In genomic region chr11:77766351-77767001, GRCm38 (mm10) we compare ENCODE assay signal across 8 mouse cellular contexts. TPM values are rescaled to one million over a fixed set of nuclear protein-coding genes. Genes with fewer than 3 reads are reported as not detected.
DNase-seq lines count a peak whose midpoint lies in the region; ATAC-seq lines count a peak whose summit lies in the region.
"Had no signal": no experiment of that assay in that cellular context is flagged by ENCODE, and none has a peak within 500 bp of the region (broad histone marks: within the 10 kb centered on the region; RNA-seq: fewer than 3 reads in every experiment).

No protein-coding gene starts in this region.

- WGBS in forebrain, embryonic 14.5 days: 6% methylated on average over 34 of the region's 35 CpGs
- 3% methylated on average over 33 of the region's 35 CpGs for WGBS in hindbrain, embryonic 15.5 days
- WGBS in limb, embryonic 11.5 days: 2% methylated on average over 33 of the region's 35 CpGs
- WGBS in midbrain, embryonic 10.5 days: 1% methylated on average over 35 of the region's 35 CpGs

- H3K9ac ChIP-seq in forebrain, embryonic 14.5 days (ENCODE audit: low read length): peak overlapping the region; percentile 62
- H3K9ac ChIP-seq in hindbrain, embryonic 15.5 days: peak overlapping the region; percentile 26
- H3K9ac ChIP-seq in limb, embryonic 11.5 days (ENCODE audit: low read length): peak overlapping the region; percentile 60

- no peaks in the 10 kb centered on the region for H3K36me3 ChIP-seq in forebrain, embryonic 14.5 days (ENCODE audit: control insufficient read depth, insufficient read depth, low read length)
- no peaks in the 10 kb centered on the region for H3K36me3 ChIP-seq in hindbrain, embryonic 15.5 days
- H3K36me3 ChIP-seq in limb, embryonic 11.5 days (ENCODE audit: control insufficient read depth, insufficient read depth, low read length): no peaks in the 10 kb centered on the region
- no peaks in the 10 kb centered on the region for H3K36me3 ChIP-seq in midbrain, embryonic 10.5 days

- DNase-seq in ES-CJ7 (ENCODE audit: low read depth, low spot score): peak; percentile 84
- peak; percentile 75 for DNase-seq in adrenal gland, postnatal 10 days
- peak; percentile 33 for DNase-seq in forebrain, embryonic 14.5 days (ENCODE audit: low spot score)
- DNase-seq in limb, embryonic 11.5 days (ENCODE audit: low spot score): peak; percentile 70
- DNase-seq in midbrain, embryonic 10.5 days (ENCODE audit: low spot score): peak; percentile 70
- peak; percentile 39 for DNase-seq in spleen, postnatal 14 days (ENCODE audit: low spot score in 2 of 2)

- 0 out of 2 replicates have a peak, but pooled peaks cover 2% of the 10 kb centered on the region for H3K27me3 ChIP-seq in forebrain, embryonic 14.5 days (replicated peaks; ENCODE audit: control insufficient read depth, insufficient read depth, low read length)
- no peaks in the 10 kb centered on the region for H3K27me3 ChIP-seq in hindbrain, embryonic 15.5 days
- no peaks in the 10 kb centered on the region for H3K27me3 ChIP-seq in limb, embryonic 11.5 days (ENCODE audit: control insufficient read depth, insufficient read depth, low read length)
- peaks cover 27% of the 10 kb centered on the region for H3K27me3 ChIP-seq in midbrain, embryonic 10.5 days (ENCODE audit: low read depth, poor library complexity, severe bottlenecking)

- 0 out of 2 replicates have a peak overlapping the region, but pooled peaks have one; percentile 44 for H3K27ac ChIP-seq in forebrain, embryonic 14.5 days (ENCODE audit: low read depth, low read length)
- peak overlapping the region; percentile 38 for H3K27ac ChIP-seq in hindbrain, embryonic 15.5 days (replicated peaks)
- H3K27ac ChIP-seq in limb, embryonic 11.5 days (replicated peaks; ENCODE audit: low read depth, low read length): peak overlapping the region; percentile 73; the same call in 1 of the 2 replicates
- peak overlapping the region; percentile 89 for H3K27ac ChIP-seq in midbrain, embryonic 10.5 days (replicated peaks)

- H3K4me1 ChIP-seq in forebrain, embryonic 14.5 days (ENCODE audit: control insufficient read depth, insufficient read depth, low read length): peaks cover 34% of the 10 kb centered on the region
- H3K4me1 ChIP-seq in hindbrain, embryonic 15.5 days (replicated peaks): peaks cover 39% of the 10 kb centered on the region
- H3K4me1 ChIP-seq in limb, embryonic 11.5 days (ENCODE audit: control insufficient read depth, insufficient read depth, low read length): peaks cover 23% of the 10 kb centered on the region
- H3K4me1 ChIP-seq in midbrain, embryonic 10.5 days: peaks cover 50% of the 10 kb centered on the region

- no peaks in the 10 kb centered on the region for H3K9me3 ChIP-seq in forebrain, embryonic 14.5 days (replicated peaks; ENCODE audit: control insufficient read depth, low read length)
- H3K9me3 ChIP-seq in hindbrain, embryonic 15.5 days: no peaks in the 10 kb centered on the region
- H3K9me3 ChIP-seq in limb, embryonic 11.5 days (ENCODE audit: control insufficient read depth, low read length): no peaks in the 10 kb centered on the region
- no peaks in the 10 kb centered on the region for H3K9me3 ChIP-seq in midbrain, embryonic 10.5 days (replicated peaks)

- ATAC-seq in forebrain, embryonic 14.5 days: no peak
- no peak for ATAC-seq in hindbrain, embryonic 15.5 days (ENCODE audit: low FRiP score, low read depth)
- ATAC-seq in limb, embryonic 11.5 days (ENCODE audit: insufficient number of reproducible peaks, low FRiP score, low TSS enrichment, low read depth): peak; percentile 23; the same call in 1 of the 2 replicates

- H3K4me2 ChIP-seq in forebrain, embryonic 14.5 days (ENCODE audit: low read length): peak overlapping the region; percentile 55
- H3K4me2 ChIP-seq in hindbrain, embryonic 15.5 days: peak overlapping the region; percentile 96
- H3K4me2 ChIP-seq in limb, embryonic 11.5 days (ENCODE audit: low read depth, severe bottlenecking): peak overlapping the region; percentile 85

- H3K4me3 ChIP-seq in forebrain, embryonic 14.5 days (ENCODE audit: low read depth, low read length): peak overlapping the region; percentile 27
- peak overlapping the region; percentile 29 for H3K4me3 ChIP-seq in hindbrain, embryonic 15.5 days
- peak overlapping the region; percentile 32 for H3K4me3 ChIP-seq in limb, embryonic 11.5 days (ENCODE audit: low read depth, low read length)
- H3K4me3 ChIP-seq in midbrain, embryonic 10.5 days: peak overlapping the region; percentile 78

RNA-seq across cellular contexts. Expression of gene Myo18a, which starts 3.4 kb away (rescaled TPM):
- 10 to 100 TPM; 53.9 to 80.1 TPM for total RNA-seq in adrenal gland, postnatal 10 days (2021)
- 30.0 and 37.1 TPM in 2 replicates for polyA plus RNA-seq in forebrain, embryonic 14.5 days (2014; fragmentation: Nextera tagmentation; extraction: Ambion mirVana)
- 43.7 and 48.3 TPM in 2 replicates for polyA plus RNA-seq in hindbrain, embryonic 15.5 days (2015; fragmentation: Nextera tagmentation; extraction: Ambion mirVana)
- 17.1 and 17.5 TPM in 2 replicates for polyA plus RNA-seq in limb, embryonic 11.5 days (2014; fragmentation: Nextera tagmentation; extraction: Ambion mirVana)
- polyA plus RNA-seq in midbrain, embryonic 10.5 days (2016; fragmentation: Nextera tagmentation; extraction: Ambion mirVana): 24.6 and 38.7 TPM in 2 replicates

RNA-seq across cellular contexts. Expression of gene Gm10277, which starts 21.1 kb away (rescaled TPM):
- total RNA-seq in adrenal gland, postnatal 10 days (2021): not detected
- polyA plus RNA-seq in forebrain, embryonic 14.5 days (2014; fragmentation: Nextera tagmentation; extraction: Ambion mirVana): 0.55 and 0.85 TPM in 2 replicates
- polyA plus RNA-seq in hindbrain, embryonic 15.5 days (2015; fragmentation: Nextera tagmentation; extraction: Ambion mirVana): 1.4 and 1.9 TPM in 2 replicates
- 0.47 and 0.68 TPM in 2 replicates for polyA plus RNA-seq in limb, embryonic 11.5 days (2014; fragmentation: Nextera tagmentation; extraction: Ambion mirVana)
- polyA plus RNA-seq in midbrain, embryonic 10.5 days (2016; fragmentation: Nextera tagmentation; extraction: Ambion mirVana): 1.4 and 1.5 TPM in 2 replicates
- total RNA-seq: layer of hippocampus, postnatal 25 days had no signal

RNA-seq across cellular contexts. Expression of gene Cryba1, which starts 41.4 kb away (rescaled TPM):
- not detected for total RNA-seq in adrenal gland, postnatal 10 days (2021)
- 0.40 and 1.0 TPM in 2 replicates for polyA plus RNA-seq in forebrain, embryonic 14.5 days (2014; fragmentation: Nextera tagmentation; extraction: Ambion mirVana)
- 0.29 and 0.34 TPM in 2 replicates for polyA plus RNA-seq in hindbrain, embryonic 15.5 days (2015; fragmentation: Nextera tagmentation; extraction: Ambion mirVana)
- not detected in 2 replicates for polyA plus RNA-seq in limb, embryonic 11.5 days (2014; fragmentation: Nextera tagmentation; extraction: Ambion mirVana)
- polyA plus RNA-seq in midbrain, embryonic 10.5 days (2016; fragmentation: Nextera tagmentation; extraction: Ambion mirVana): 1.9 and 2.0 TPM in 2 replicates
- total RNA-seq: layer of hippocampus, postnatal 25 days had no signal

Comparison
In these comparisons a context has a peak if more than half of its experiments do, and no peak if none do; other contexts are left out.
1. DNase-seq: peak in every context shown above with its lines; median percentile 84 in ES-CJ7; 75 in adrenal gland, postnatal 10 days; 70 in limb, embryonic 11.5 days; 70 in midbrain, embryonic 10.5 days; 39 in spleen, postnatal 14 days; 33 in forebrain, embryonic 14.5 days.
2. H3K27ac ChIP-seq: peak in every context shown above with its lines; median percentile 89 in midbrain, embryonic 10.5 days; 73 in limb, embryonic 11.5 days; 44 in forebrain, embryonic 14.5 days; 38 in hindbrain, embryonic 15.5 days.
3. H3K4me3 ChIP-seq: peak in every context shown above with its lines; median percentile 78 in midbrain, embryonic 10.5 days; 32 in limb, embryonic 11.5 days; 29 in hindbrain, embryonic 15.5 days; 27 in forebrain, embryonic 14.5 days.